Mouse (Mus musculus) brain, adult 2 months (tissue): ENCODE measurements at regions not wholly inside any gene's neighbourhood (a gene's known extent, or its start where the extent isn't known, plus 50 kb on each side); places are given as distances from the start of the nearest gene placed in this dataset.
A peak's percentile ranks its signal among the peaks of the same experiment; 100 is the strongest.

Experiments
- DNase-seq: peaks from one replicate; pipeline ENCODE4 v3.0.0; 2011; ENCODE audit warnings: low read depth, low spot score

DNA sequence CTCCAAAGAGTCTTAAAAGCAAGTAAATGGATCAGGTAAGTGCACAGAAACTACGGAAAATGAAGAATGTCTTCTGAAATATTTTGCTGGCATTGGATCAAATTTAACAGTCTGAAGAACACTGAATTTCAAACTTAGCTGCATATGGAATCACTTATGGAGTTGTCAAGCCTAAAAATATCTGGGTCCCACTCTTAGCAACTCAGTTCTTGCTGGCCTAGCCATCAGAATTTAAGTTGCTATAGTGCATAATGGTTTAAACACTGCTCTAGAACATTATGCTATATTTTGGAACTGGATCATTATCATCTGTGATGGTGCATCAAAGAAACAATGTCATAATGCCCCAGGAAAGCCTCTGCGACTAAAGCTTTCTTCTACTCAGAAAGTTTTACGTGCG, 324.5 kb upstream of the 4933436I01Rik start:
- DNase-seq: peak; percentile 38

DNA sequence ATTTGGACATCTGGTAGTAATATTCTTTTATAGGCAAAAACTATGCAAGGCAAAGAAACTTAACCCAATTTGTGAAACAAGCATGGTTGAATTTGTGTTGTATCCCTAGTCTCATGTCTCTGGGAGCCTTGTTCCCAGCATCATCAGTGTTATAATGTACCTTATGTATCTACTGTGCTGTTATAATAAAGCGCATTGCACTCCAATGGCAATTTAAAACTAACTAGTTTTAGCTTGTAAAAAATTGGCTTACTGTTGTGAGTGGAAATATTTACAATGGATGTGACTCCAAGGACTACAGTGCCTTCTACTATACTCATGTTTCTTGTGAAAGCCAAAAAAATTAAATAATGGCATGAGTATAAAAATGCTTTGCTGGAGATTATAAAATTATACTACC, 322.7 kb upstream of the 4933436I01Rik start:
- DNase-seq: no peak
